Mouse (Mus musculus): Measurements from ENCODE around the gene Rrm1. TPM values are rescaled to one million over a fixed set of nuclear protein-coding genes. Genes with fewer than 3 reads are reported as not detected.
A peak's percentile ranks its signal among the peaks of the same experiment; 100 is the strongest.
"Not testable (repeated sequence)": the region's sequence is repeated elsewhere in the genome, so short reads cannot be mapped to it uniquely, and the experiment has no call there.

The Rrm1 gene
- polyA plus RNA-seq, 1 experiment from 2014 or later = 274 TPM

DNA sequence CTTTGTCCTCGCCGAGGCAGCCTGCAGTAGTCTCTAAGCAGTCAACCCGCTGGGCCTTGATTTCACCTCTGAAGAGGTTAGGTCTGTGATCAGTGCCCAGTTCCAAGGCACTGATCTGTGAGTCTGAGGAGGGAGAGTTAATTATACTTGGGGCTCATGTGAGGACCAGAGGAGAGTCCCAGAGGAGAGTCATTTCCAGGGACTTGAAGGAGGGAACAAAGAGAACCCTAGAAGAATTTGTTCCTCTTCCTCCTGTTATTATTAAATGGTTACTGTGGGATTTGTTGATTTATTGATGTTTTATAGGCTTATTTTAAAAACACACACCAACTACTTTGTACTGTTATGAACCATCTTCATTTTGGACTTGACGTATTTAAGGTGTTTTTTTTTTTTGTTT, 40.1 kb downstream of the Rrm1 start, which contains the start of gene Olfr543:
TSS of gene Olfr543 (minus strand) at position 101 of the 400 bp plus-strand sequence.
- Histone ChIP-seq H3K4me2 (ENCODE audit: low read depth, low read length, severe bottlenecking) (no peak within 1 kb of the TSS), H3K4me1 (replicated peaks; ENCODE audit: control insufficient read depth, insufficient read depth, low read length) (no peaks in the 10 kb centered on the region), H3K9ac (ENCODE audit: low read length) (no peak within 1 kb of the TSS), H3K27me3 (ENCODE audit: control insufficient read depth, insufficient read depth, low read length) (no peaks in the 10 kb centered on the region), H3K4me3 (ENCODE audit: low read depth, low read length) (no peak within 1 kb of the TSS), H3K27ac (ENCODE audit: low read depth, low read length) (no peak within 1 kb of the TSS), H3K9me3 (ENCODE audit: control insufficient read depth, low read length) (no peaks in the 10 kb centered on the region), H3K36me3 (ENCODE audit: control insufficient read depth, insufficient read depth, low read length) (no peaks in the 10 kb centered on the region)
- no peak for DNase-seq (ENCODE audit: low spot score)
- no peak for ATAC-seq (replicated peaks; ENCODE audit: low FRiP score)
- WGBS = 94% methylated on average over 4 of the region's 4 CpGs

DNA sequence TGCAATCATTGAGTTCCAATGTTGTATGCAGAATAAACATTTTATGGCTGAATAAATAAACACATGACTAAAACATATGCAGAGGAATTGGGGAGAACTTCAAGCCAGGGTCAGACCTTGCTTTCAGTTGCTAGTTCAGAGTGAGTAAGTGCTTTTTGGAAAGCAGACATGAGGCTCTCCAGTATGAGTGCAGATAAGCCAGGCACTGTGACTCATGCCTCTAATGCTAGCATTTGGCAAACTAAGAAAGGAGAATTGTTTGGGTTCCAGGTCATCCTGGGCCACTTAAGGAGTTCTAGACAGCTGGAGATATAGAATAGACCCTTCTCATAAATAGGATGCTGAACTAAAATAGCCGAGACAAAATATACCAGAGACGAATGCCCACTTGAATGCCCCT, 42.2 kb downstream of the Rrm1 start:
- H3K27me3 ChIP-seq (ENCODE audit: control insufficient read depth, insufficient read depth, low read length) = no peaks in the 10 kb centered on the region
- no peaks in the 10 kb centered on the region for H3K36me3 ChIP-seq (ENCODE audit: control insufficient read depth, insufficient read depth, low read length)
- H3K9ac ChIP-seq (ENCODE audit: low read length) = no peak overlapping the region
- no peak for DNase-seq (ENCODE audit: low spot score)
- H3K4me3 ChIP-seq (ENCODE audit: low read depth, low read length) = no peak overlapping the region
- H3K9me3 ChIP-seq (ENCODE audit: control insufficient read depth, low read length) = no peaks in the 10 kb centered on the region
- no peak overlapping the region for H3K27ac ChIP-seq (ENCODE audit: low read depth, low read length)
- no peak for ATAC-seq (replicated peaks; ENCODE audit: low FRiP score)
- no peaks in the 10 kb centered on the region for H3K4me1 ChIP-seq (replicated peaks; ENCODE audit: control insufficient read depth, insufficient read depth, low read length)
- H3K4me2 ChIP-seq (ENCODE audit: low read depth, low read length, severe bottlenecking) = no peak overlapping the region
- 93% methylated on average over 2 of the region's 2 CpGs for WGBS

DNA sequence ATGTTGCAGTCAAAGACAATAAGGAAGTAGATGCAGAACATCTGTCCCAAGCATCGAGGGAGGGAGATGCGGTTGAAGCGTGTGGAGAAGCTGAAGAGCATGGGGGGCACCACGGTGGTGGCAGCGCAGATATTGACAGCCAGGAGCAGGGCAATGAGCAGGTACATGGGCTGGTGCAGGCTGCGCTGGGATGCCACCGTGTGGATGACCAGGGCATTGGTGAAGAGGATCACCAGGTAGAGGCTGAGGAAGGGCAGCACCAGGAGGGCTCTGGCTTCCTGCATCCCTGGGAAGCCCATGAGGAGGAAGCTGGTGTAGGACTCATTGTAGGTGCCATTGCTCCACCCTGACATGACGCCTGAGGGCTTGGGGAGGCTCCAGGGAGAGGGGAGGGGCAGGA, 43.3 kb downstream of the Rrm1 start:
- not testable (repeated sequence) for H3K9me3 ChIP-seq (ENCODE audit: control insufficient read depth, low read length); H3K4me3 ChIP-seq (ENCODE audit: low read depth, low read length); ATAC-seq (replicated peaks; ENCODE audit: low FRiP score); H3K9ac ChIP-seq (ENCODE audit: low read length); H3K27me3 ChIP-seq (ENCODE audit: control insufficient read depth, insufficient read depth, low read length); H3K36me3 ChIP-seq (ENCODE audit: control insufficient read depth, insufficient read depth, low read length); H3K4me1 ChIP-seq (replicated peaks; ENCODE audit: control insufficient read depth, insufficient read depth, low read length); DNase-seq (ENCODE audit: low spot score); H3K4me2 ChIP-seq (ENCODE audit: low read depth, low read length, severe bottlenecking); H3K27ac ChIP-seq (ENCODE audit: low read depth, low read length)
- WGBS = 79% methylated on average over 7 of the region's 8 CpGs

DNA sequence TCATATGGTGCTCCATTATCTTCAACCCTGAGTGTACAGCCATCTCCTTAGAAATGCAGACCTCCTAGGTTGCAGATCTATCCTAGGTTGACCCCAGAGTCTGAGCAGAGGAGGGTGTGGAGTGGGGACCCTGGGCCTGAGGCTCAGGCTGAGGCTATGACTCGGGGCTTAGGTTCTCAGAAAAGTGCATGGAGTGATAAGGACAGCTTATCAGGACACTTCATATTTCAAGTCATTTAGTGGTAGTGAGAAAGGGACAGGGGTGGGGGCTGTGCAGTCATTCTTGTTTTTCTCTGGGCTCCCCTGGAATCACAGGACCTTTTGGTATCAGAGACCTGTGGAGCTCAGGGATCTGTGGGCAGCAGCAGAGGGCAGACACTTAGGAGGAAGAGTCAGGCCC, 44.6 kb downstream of the Rrm1 start:
- ATAC-seq (replicated peaks; ENCODE audit: low FRiP score) = no peak
- no peak overlapping the region for H3K4me2 ChIP-seq (ENCODE audit: low read depth, low read length, severe bottlenecking)
- H3K4me1 ChIP-seq (replicated peaks; ENCODE audit: control insufficient read depth, insufficient read depth, low read length) = no peaks in the 10 kb centered on the region
- DNase-seq (ENCODE audit: low spot score) = no peak
- no peak overlapping the region for H3K4me3 ChIP-seq (ENCODE audit: low read depth, low read length)
- H3K27me3 ChIP-seq (ENCODE audit: control insufficient read depth, insufficient read depth, low read length) = no peaks in the 10 kb centered on the region
- no peak overlapping the region for H3K27ac ChIP-seq (ENCODE audit: low read depth, low read length)
- H3K9me3 ChIP-seq (ENCODE audit: control insufficient read depth, low read length) = no peaks in the 10 kb centered on the region
- 86% methylated on average over 1 of the region's 1 CpGs for WGBS
- H3K9ac ChIP-seq (ENCODE audit: low read length) = no peak overlapping the region
- H3K36me3 ChIP-seq (ENCODE audit: control insufficient read depth, insufficient read depth, low read length) = no peaks in the 10 kb centered on the region

DNA sequence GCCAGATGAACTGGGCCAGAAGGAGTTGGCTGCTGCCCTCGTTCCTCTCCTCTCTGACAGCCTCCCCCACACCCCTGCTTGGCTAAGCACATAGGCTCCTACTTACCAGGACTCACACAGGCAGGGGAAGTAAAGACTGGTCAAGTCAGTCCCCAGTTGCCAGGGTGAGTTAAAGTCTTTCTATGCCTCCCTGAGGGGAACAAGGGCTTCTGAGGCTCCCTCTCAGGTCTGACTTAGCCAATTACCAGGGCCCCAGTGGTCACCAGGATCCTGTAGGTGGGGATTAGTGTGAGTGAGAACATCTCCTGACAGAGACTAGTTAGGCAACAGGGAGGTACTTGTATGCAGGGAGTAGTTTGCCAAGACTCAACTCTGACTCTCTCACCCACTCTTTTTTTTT, 46.7 kb downstream of the Rrm1 start, which contains the start of gene Olfr544:
TSS of gene Olfr544 (minus strand) at position 153 of the 400 bp plus-strand sequence.
- Histone ChIP-seq H3K9ac (ENCODE audit: low read length) (no peak within 1 kb of the TSS), H3K27me3 (ENCODE audit: control insufficient read depth, insufficient read depth, low read length) (no peaks in the 10 kb centered on the region), H3K4me2 (ENCODE audit: low read depth, low read length, severe bottlenecking) (no peak within 1 kb of the TSS), H3K27ac (ENCODE audit: low read depth, low read length) (no peak within 1 kb of the TSS), H3K36me3 (ENCODE audit: control insufficient read depth, insufficient read depth, low read length) (no peaks in the 10 kb centered on the region), H3K4me3 (ENCODE audit: low read depth, low read length) (no peak within 1 kb of the TSS), H3K4me1 (replicated peaks; ENCODE audit: control insufficient read depth, insufficient read depth, low read length) (no peaks in the 10 kb centered on the region), H3K9me3 (ENCODE audit: control insufficient read depth, low read length) (no peaks in the 10 kb centered on the region)
- 54% methylated on average over 1 of the region's 1 CpGs for WGBS
- no peak for ATAC-seq (replicated peaks; ENCODE audit: low FRiP score)
- no peak for DNase-seq (ENCODE audit: low spot score)

DNA sequence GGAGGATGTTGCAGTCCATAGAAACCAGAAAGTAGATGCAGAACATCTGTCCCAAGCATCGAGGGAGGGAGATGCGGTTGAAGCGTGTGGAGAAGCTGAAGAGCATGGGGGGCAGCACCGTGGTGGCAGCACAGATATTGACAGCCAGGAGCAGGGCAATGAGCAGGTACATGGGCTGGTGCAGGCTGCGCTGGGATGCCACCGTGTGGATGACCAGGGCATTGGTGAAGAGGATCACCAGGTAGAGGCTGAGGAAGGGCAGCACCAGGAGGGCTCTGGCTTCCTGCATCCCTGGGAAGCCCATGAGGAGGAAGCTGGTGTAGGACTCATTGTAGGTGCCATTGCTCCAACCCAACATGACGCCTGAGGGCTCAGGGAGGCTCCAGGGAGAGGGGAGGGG, 52.9 kb downstream of the Rrm1 start:
- not testable (repeated sequence) for H3K4me2 ChIP-seq (ENCODE audit: low read depth, low read length, severe bottlenecking); ATAC-seq (replicated peaks; ENCODE audit: low FRiP score); H3K27ac ChIP-seq (ENCODE audit: low read depth, low read length); H3K9me3 ChIP-seq (ENCODE audit: control insufficient read depth, low read length); H3K4me1 ChIP-seq (replicated peaks; ENCODE audit: control insufficient read depth, insufficient read depth, low read length); H3K27me3 ChIP-seq (ENCODE audit: control insufficient read depth, insufficient read depth, low read length); H3K36me3 ChIP-seq (ENCODE audit: control insufficient read depth, insufficient read depth, low read length); H3K9ac ChIP-seq (ENCODE audit: low read length); DNase-seq (ENCODE audit: low spot score); H3K4me3 ChIP-seq (ENCODE audit: low read depth, low read length)
- 51% methylated on average over 6 of the region's 7 CpGs for WGBS

DNA sequence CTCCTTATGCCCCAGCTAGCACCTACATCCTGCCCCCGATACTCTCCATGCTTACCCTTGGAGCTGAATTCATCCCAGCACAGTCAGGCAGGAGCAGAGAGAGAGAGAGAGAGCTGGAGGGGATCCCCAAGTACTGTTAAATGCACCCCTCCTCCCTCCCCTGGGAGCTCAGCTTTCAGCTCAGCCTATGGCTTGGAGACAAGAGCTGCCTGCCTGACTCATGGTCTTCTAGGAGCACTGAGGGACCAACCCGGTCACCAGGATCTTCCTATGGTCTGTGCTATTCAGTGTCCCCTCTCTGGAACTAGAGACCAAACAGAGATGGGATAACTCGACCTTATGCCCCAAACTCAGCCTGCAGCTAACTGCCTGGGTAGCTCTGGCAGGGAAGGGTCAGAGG, 58.0 kb downstream of the Rrm1 start, which contains the start of gene Olfr545:
TSS of gene Olfr545 (minus strand) at position 101 of the 400 bp plus-strand sequence.
- 71% methylated on average over 3 of the region's 3 CpGs for WGBS

DNA sequence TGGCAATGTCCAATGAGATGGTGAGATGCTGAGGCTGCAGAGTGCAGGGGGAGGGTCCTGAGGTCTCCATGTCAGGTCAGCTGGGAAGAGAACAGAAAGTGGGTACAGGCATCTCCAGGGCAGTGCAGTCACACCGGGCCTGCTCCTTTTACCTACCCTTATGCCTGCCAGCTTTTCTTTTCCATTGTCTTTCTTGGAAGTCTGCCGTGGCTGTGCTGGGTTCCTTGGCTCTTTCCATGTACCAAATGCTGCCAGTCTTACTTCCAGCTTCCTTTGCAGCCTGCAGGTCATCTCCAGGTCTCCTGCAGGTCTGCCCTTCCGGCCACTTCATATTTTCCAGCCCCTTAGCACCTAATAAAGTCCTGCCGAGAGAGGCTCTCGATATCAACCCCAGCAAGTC, 60.5 kb downstream of the Rrm1 start:
- ATAC-seq (replicated peaks; ENCODE audit: low FRiP score) (no peak), DNase-seq (ENCODE audit: low spot score) (no peak)
- WGBS = 82% methylated on average over 5 of the region's 5 CpGs
- Histone ChIP-seq H3K27me3 (ENCODE audit: control insufficient read depth, insufficient read depth, low read length) (no peaks in the 10 kb centered on the region), H3K4me1 (replicated peaks; ENCODE audit: control insufficient read depth, insufficient read depth, low read length) (no peaks in the 10 kb centered on the region), H3K9me3 (ENCODE audit: control insufficient read depth, low read length) (no peaks in the 10 kb centered on the region), H3K9ac (ENCODE audit: low read length) (no peak overlapping the region), H3K4me3 (ENCODE audit: low read depth, low read length) (no peak overlapping the region), H3K36me3 (ENCODE audit: control insufficient read depth, insufficient read depth, low read length) (no peaks in the 10 kb centered on the region), H3K4me2 (ENCODE audit: low read depth, low read length, severe bottlenecking) (no peak overlapping the region), H3K27ac (ENCODE audit: low read depth, low read length) (no peak overlapping the region)

More for the DNA sequence above, 58.0 kb downstream of the Rrm1 start, which contains the start of gene Olfr545:
- no peak within 1 kb of the TSS for H3K9ac ChIP-seq (ENCODE audit: low read length)
- no peaks in the 10 kb centered on the region for H3K27me3 ChIP-seq (ENCODE audit: control insufficient read depth, insufficient read depth, low read length)
- no peaks in the 10 kb centered on the region for H3K36me3 ChIP-seq (ENCODE audit: control insufficient read depth, insufficient read depth, low read length)
- ATAC-seq (replicated peaks; ENCODE audit: low FRiP score) (no peak), DNase-seq (ENCODE audit: low spot score) (peak; percentile 32)
- no peak within 1 kb of the TSS for H3K27ac ChIP-seq (ENCODE audit: low read depth, low read length)
- no peak within 1 kb of the TSS for H3K4me2 ChIP-seq (ENCODE audit: low read depth, low read length, severe bottlenecking)
- no peaks in the 10 kb centered on the region for H3K4me1 ChIP-seq (replicated peaks; ENCODE audit: control insufficient read depth, insufficient read depth, low read length)
- H3K9me3 ChIP-seq (ENCODE audit: control insufficient read depth, low read length) = no peaks in the 10 kb centered on the region
- no peak within 1 kb of the TSS for H3K4me3 ChIP-seq (ENCODE audit: low read depth, low read length)

DNA sequence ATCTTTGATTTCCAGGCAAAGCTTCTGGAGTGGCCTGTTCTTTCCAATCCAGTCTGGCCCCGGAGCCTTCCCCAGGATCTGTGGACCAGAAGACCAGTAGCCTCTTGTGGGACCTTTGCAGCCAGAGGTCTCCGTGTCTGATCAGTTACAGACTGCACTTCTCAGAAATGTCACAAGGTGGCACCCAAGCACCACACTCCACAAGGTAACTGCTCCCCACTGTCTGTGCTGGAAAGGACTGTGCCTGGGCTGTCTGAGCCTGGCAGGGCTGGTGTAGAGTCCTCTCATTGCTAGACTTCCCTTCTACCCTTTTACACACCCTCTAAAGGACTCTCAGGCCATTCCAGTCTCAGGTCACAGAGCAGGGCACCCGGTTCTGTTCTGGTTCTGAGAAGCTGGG, 65.4 kb downstream of the Rrm1 start:
- Histone ChIP-seq H3K4me2 (ENCODE audit: low read depth, low read length, severe bottlenecking) (no peak overlapping the region), H3K36me3 (ENCODE audit: control insufficient read depth, insufficient read depth, low read length) (no peaks in the 10 kb centered on the region), H3K27me3 (ENCODE audit: control insufficient read depth, insufficient read depth, low read length) (no peaks in the 10 kb centered on the region), H3K4me3 (ENCODE audit: low read depth, low read length) (no peak overlapping the region), H3K27ac (ENCODE audit: low read depth, low read length) (no peak overlapping the region), H3K9me3 (ENCODE audit: control insufficient read depth, low read length) (no peaks in the 10 kb centered on the region), H3K4me1 (replicated peaks; ENCODE audit: control insufficient read depth, insufficient read depth, low read length) (no peaks in the 10 kb centered on the region), H3K9ac (ENCODE audit: low read length) (no peak overlapping the region)
- whole genome bisulfite sequencing = 30% methylated on average over 3 of the region's 3 CpGs
- ATAC-seq (replicated peaks; ENCODE audit: low FRiP score) (peak; percentile 76), DNase-seq (ENCODE audit: low spot score) (peak; percentile 84)
